Mouse (Mus musculus): ENCODE measurements around the gene Smg6. TPM values are rescaled to one million over a fixed set of nuclear protein-coding genes. Genes with fewer than 3 reads are reported as not detected.

Gene Smg6
- polyA plus RNA-seq, 1 experiment from 2014 or later: 10.6 TPM

- Histone ChIP-seq H3K27ac (replicated peaks in 1 of 2; ENCODE audit: control insufficient read depth in 1 of 2, insufficient read depth in 1 of 2, low read depth in 2 of 2, low read length in 2 of 2) (peak overlapping the region in 1 of 2 experiments; percentile 26; a peak in 1 of 4 replicates), H3K9ac (ENCODE audit: low read length) (no peak overlapping the region), H3K4me2 (ENCODE audit: low read length) (no peak overlapping the region), H3K36me3 (ENCODE audit: control insufficient read depth, insufficient read depth, low read length) (no peaks in the 10 kb centered on the region), H3K27me3 (ENCODE audit: control insufficient read depth, insufficient read depth, low read length) (no peaks in the 10 kb centered on the region), H3K4me1 (ENCODE audit: control insufficient read depth in 2 of 2, insufficient read depth in 2 of 2, low read length in 2 of 2) (peaks cover 16 to 31% of the 10 kb centered on the region in 2 experiments), H3K9me3 (ENCODE audit: control insufficient read depth, low read length) (no peaks in the 10 kb centered on the region), H3K4me3 (ENCODE audit: control insufficient read depth in 1 of 2, insufficient read depth in 1 of 2, low read depth in 1 of 2, low read length in 2 of 2) (no peak overlapping the region)
- ATAC-seq (ENCODE audit: insufficient number of reproducible peaks, insufficient read depth, low FRiP score, low read depth): peak; percentile 36; the same call in 1 of the 2 replicates
- WGBS: 71% methylated on average over 5 of the region's 5 CpGs
Measured at GRCm38 (mm10) chr11:75132278-75132677, 206.7 kb downstream of the Smg6 start.

- Histone ChIP-seq H3K27ac (replicated peaks in 1 of 2; ENCODE audit: control insufficient read depth in 1 of 2, insufficient read depth in 1 of 2, low read depth in 2 of 2, low read length in 2 of 2) (peak overlapping the region; percentile 69 to 77), H3K4me2 (ENCODE audit: low read length) (no peak overlapping the region), H3K9me3 (ENCODE audit: control insufficient read depth, low read length) (no peaks in the 10 kb centered on the region), H3K9ac (ENCODE audit: low read length) (peak overlapping the region; percentile 48), H3K4me1 (ENCODE audit: control insufficient read depth in 2 of 2, insufficient read depth in 2 of 2, low read length in 2 of 2) (peaks cover 20 to 38% of the 10 kb centered on the region in 2 experiments), H3K36me3 (ENCODE audit: control insufficient read depth, insufficient read depth, low read length) (0 out of 2 replicates have a peak, but pooled peaks cover 4% of the 10 kb centered on the region), H3K4me3 (ENCODE audit: control insufficient read depth in 1 of 2, insufficient read depth in 1 of 2, low read depth in 1 of 2, low read length in 2 of 2) (no peak overlapping the region), H3K27me3 (ENCODE audit: control insufficient read depth, insufficient read depth, low read length) (no peaks in the 10 kb centered on the region)
- no peak for ATAC-seq (ENCODE audit: insufficient number of reproducible peaks, insufficient read depth, low FRiP score, low read depth)
- WGBS: 80% methylated on average over 5 of the region's 5 CpGs
Measured at GRCm38 (mm10) chr11:75133391-75133790, 207.8 kb downstream of the Smg6 start.

GRCm38 (mm10) chr11:75133951-75134350 lies 208.3 kb downstream of the Smg6 start:
- peaks cover 25 to 44% of the 10 kb centered on the region in 2 experiments for H3K4me1 ChIP-seq (ENCODE audit: control insufficient read depth in 2 of 2, insufficient read depth in 2 of 2, low read length in 2 of 2)
- 3% methylated on average over 2 of the region's 2 CpGs for WGBS
- no peaks in the 10 kb centered on the region for H3K9me3 ChIP-seq (ENCODE audit: control insufficient read depth, low read length)
- H3K36me3 ChIP-seq (ENCODE audit: control insufficient read depth, insufficient read depth, low read length): 0 out of 2 replicates have a peak, but pooled peaks cover 4% of the 10 kb centered on the region
- H3K27ac ChIP-seq (replicated peaks in 1 of 2; ENCODE audit: control insufficient read depth in 1 of 2, insufficient read depth in 1 of 2, low read depth in 2 of 2, low read length in 2 of 2): peak overlapping the region; percentile 69 to 77
- no peaks in the 10 kb centered on the region for H3K27me3 ChIP-seq (ENCODE audit: control insufficient read depth, insufficient read depth, low read length)
- H3K4me3 ChIP-seq (ENCODE audit: control insufficient read depth in 1 of 2, insufficient read depth in 1 of 2, low read depth in 1 of 2, low read length in 2 of 2): no peak overlapping the region
- ATAC-seq (ENCODE audit: insufficient number of reproducible peaks, insufficient read depth, low FRiP score, low read depth): peak; percentile 44; the same call in 1 of the 2 replicates
- H3K4me2 ChIP-seq (ENCODE audit: low read length): no peak overlapping the region
- H3K9ac ChIP-seq (ENCODE audit: low read length): peak overlapping the region; percentile 48

- WGBS: 60% methylated on average over 5 of the region's 5 CpGs
- no peaks in the 10 kb centered on the region for H3K9me3 ChIP-seq (ENCODE audit: control insufficient read depth, low read length)
- no peak overlapping the region for H3K9ac ChIP-seq (ENCODE audit: low read length)
- ATAC-seq (ENCODE audit: insufficient number of reproducible peaks, insufficient read depth, low FRiP score, low read depth): no peak
- H3K4me2 ChIP-seq (ENCODE audit: low read length): no peak overlapping the region
- peak overlapping the region; percentile 12 to 77; a peak in 2 of 4 replicates for H3K27ac ChIP-seq (replicated peaks in 1 of 2; ENCODE audit: control insufficient read depth in 1 of 2, insufficient read depth in 1 of 2, low read depth in 2 of 2, low read length in 2 of 2)
- H3K36me3 ChIP-seq (ENCODE audit: control insufficient read depth, insufficient read depth, low read length): 0 out of 2 replicates have a peak, but pooled peaks cover 4% of the 10 kb centered on the region
- H3K27me3 ChIP-seq (ENCODE audit: control insufficient read depth, insufficient read depth, low read length): no peaks in the 10 kb centered on the region
- no peak overlapping the region for H3K4me3 ChIP-seq (ENCODE audit: control insufficient read depth in 1 of 2, insufficient read depth in 1 of 2, low read depth in 1 of 2, low read length in 2 of 2)
- peaks cover 30 to 50% of the 10 kb centered on the region in 2 experiments for H3K4me1 ChIP-seq (ENCODE audit: control insufficient read depth in 2 of 2, insufficient read depth in 2 of 2, low read length in 2 of 2)
Measured at GRCm38 (mm10) chr11:75134485-75135068, 209.0 kb downstream of the Smg6 start.

- Histone ChIP-seq H3K4me2 (ENCODE audit: low read length) (no peak overlapping the region), H3K27ac (replicated peaks in 1 of 2; ENCODE audit: control insufficient read depth in 1 of 2, insufficient read depth in 1 of 2, low read depth in 2 of 2, low read length in 2 of 2) (no peak overlapping the region), H3K4me3 (ENCODE audit: control insufficient read depth in 1 of 2, insufficient read depth in 1 of 2, low read depth in 1 of 2, low read length in 2 of 2) (no peak overlapping the region), H3K36me3 (ENCODE audit: control insufficient read depth, insufficient read depth, low read length) (0 out of 2 replicates have a peak, but pooled peaks cover 4% of the 10 kb centered on the region), H3K4me1 (ENCODE audit: control insufficient read depth in 2 of 2, insufficient read depth in 2 of 2, low read length in 2 of 2) (peaks cover 34 to 58% of the 10 kb centered on the region in 2 experiments), H3K9me3 (ENCODE audit: control insufficient read depth, low read length) (no peaks in the 10 kb centered on the region), H3K27me3 (ENCODE audit: control insufficient read depth, insufficient read depth, low read length) (no peaks in the 10 kb centered on the region), H3K9ac (ENCODE audit: low read length) (no peak overlapping the region)
- no peak for ATAC-seq (ENCODE audit: insufficient number of reproducible peaks, insufficient read depth, low FRiP score, low read depth)
- 89% methylated on average over 4 of the region's 4 CpGs for WGBS
Measured at GRCm38 (mm10) chr11:75135358-75135757, 209.7 kb downstream of the Smg6 start.

- Histone ChIP-seq H3K36me3 (ENCODE audit: control insufficient read depth, insufficient read depth, low read length) (0 out of 2 replicates have a peak, but pooled peaks cover 4% of the 10 kb centered on the region), H3K4me1 (ENCODE audit: control insufficient read depth in 2 of 2, insufficient read depth in 2 of 2, low read length in 2 of 2) (peaks cover 37 to 62% of the 10 kb centered on the region in 2 experiments), H3K9ac (ENCODE audit: low read length) (no peak overlapping the region; the same call in 1 of the 2 replicates), H3K27me3 (ENCODE audit: control insufficient read depth, insufficient read depth, low read length) (no peaks in the 10 kb centered on the region), H3K27ac (replicated peaks in 1 of 2; ENCODE audit: control insufficient read depth in 1 of 2, insufficient read depth in 1 of 2, low read depth in 2 of 2, low read length in 2 of 2) (peak overlapping the region in 1 of 2 experiments; percentile 19; a peak in 3 of 4 replicates), H3K9me3 (ENCODE audit: control insufficient read depth, low read length) (no peaks in the 10 kb centered on the region), H3K4me3 (ENCODE audit: control insufficient read depth in 1 of 2, insufficient read depth in 1 of 2, low read depth in 1 of 2, low read length in 2 of 2) (no peak overlapping the region), H3K4me2 (ENCODE audit: low read length) (no peak overlapping the region)
- 35% methylated on average over 5 of the region's 5 CpGs for WGBS
- ATAC-seq (ENCODE audit: insufficient number of reproducible peaks, insufficient read depth, low FRiP score, low read depth): no peak
Measured at GRCm38 (mm10) chr11:75136666-75137398, 211.2 kb downstream of the Smg6 start.

- peak; percentile 83 for ATAC-seq (ENCODE audit: insufficient number of reproducible peaks, insufficient read depth, low FRiP score, low read depth)
- 25% methylated on average over 11 of the region's 11 CpGs for WGBS
- peak overlapping the region; percentile 82 to 87 for H3K27ac ChIP-seq (replicated peaks in 1 of 2; ENCODE audit: control insufficient read depth in 1 of 2, insufficient read depth in 1 of 2, low read depth in 2 of 2, low read length in 2 of 2)
- H3K4me3 ChIP-seq (ENCODE audit: control insufficient read depth in 1 of 2, insufficient read depth in 1 of 2, low read depth in 1 of 2, low read length in 2 of 2): no peak overlapping the region
- peak overlapping the region; percentile 14; the same call in 1 of the 2 replicates for H3K4me2 ChIP-seq (ENCODE audit: low read length)
- peaks cover 20% of the 10 kb centered on the region for H3K36me3 ChIP-seq (ENCODE audit: control insufficient read depth, insufficient read depth, low read length)
- no peaks in the 10 kb centered on the region for H3K9me3 ChIP-seq (ENCODE audit: control insufficient read depth, low read length)
- no peaks in the 10 kb centered on the region for H3K27me3 ChIP-seq (ENCODE audit: control insufficient read depth, insufficient read depth, low read length)
- H3K9ac ChIP-seq (ENCODE audit: low read length): peak overlapping the region; percentile 14; the same call in 1 of the 2 replicates
- H3K4me1 ChIP-seq (ENCODE audit: control insufficient read depth in 2 of 2, insufficient read depth in 2 of 2, low read length in 2 of 2): peaks cover 26 to 51% of the 10 kb centered on the region in 2 experiments
Measured at GRCm38 (mm10) chr11:75139122-75139963, 213.7 kb downstream of the Smg6 start.

All from heart, embryonic 14.5 days (tissue).